Mouse (Mus musculus): ENCODE measurements at regions not wholly inside any gene's neighbourhood (a gene's known extent, or its start where the extent isn't known, plus 50 kb on each side); places are given as distances from the start of the nearest gene placed in this dataset.

DNA sequence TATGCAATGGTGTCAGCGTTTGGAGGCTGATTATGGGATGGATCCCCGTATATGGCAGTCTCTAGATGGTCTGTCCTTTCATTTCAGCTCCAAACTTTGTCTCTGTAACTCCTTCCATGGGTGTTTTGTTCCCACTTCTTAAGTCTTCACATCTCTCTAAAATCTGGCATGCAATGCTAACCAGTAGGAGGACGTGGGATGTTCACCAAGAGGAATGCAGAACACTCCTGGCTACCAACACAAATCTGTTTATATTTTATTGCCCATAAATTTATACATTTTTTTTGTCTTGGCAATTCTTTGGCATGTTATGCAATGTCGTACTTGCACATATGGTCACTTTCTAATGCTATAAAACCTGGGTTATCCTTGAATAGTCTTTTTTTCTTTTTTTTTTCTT is 135.0 kb downstream of the Kif2b start:
- Histone ChIP-seq H3K36me3 (ENCODE audit: control insufficient read depth in 1 of 2, insufficient read depth in 2 of 2, low read length in 2 of 2) (no peaks in the 10 kb centered on the region), H3K9ac (ENCODE audit: control insufficient read depth, low read depth, low read length, poor library complexity, severe bottlenecking) (no peak overlapping the region), H3K4me1 (ENCODE audit: control insufficient read depth in 1 of 2, insufficient read depth in 2 of 2, low read length in 2 of 2) (no peaks in the 10 kb centered on the region), H3K9me3 (replicated peaks; ENCODE audit: insufficient read depth, low read length) (no peaks in the 10 kb centered on the region), H3K79me2 (ENCODE audit: control insufficient read depth, insufficient read depth, low read length, poor library complexity) (no peaks in the 10 kb centered on the region), H3K27me3 (ENCODE audit: control insufficient read depth in 1 of 2, insufficient read depth in 2 of 2, low read length in 2 of 2) (no peaks in the 10 kb centered on the region), H3K27ac (ENCODE audit: control insufficient read depth, low read depth, low read length) (no peak overlapping the region), H3K4me3 (ENCODE audit: control insufficient read depth in 1 of 2, insufficient read depth in 1 of 2, low read depth in 2 of 2, low read length in 2 of 2) (no peak overlapping the region)
- TF ChIP-seq GABPA (IDR thresholded peaks at IDR 0.05; ENCODE audit: low read depth, low read length) (no peak), MAZ (IDR thresholded peaks at IDR 0.05; ENCODE audit: low read depth, low read length) (no peak)
- DNase-seq (ENCODE audit: low read depth, low spot score): no peak

DNA sequence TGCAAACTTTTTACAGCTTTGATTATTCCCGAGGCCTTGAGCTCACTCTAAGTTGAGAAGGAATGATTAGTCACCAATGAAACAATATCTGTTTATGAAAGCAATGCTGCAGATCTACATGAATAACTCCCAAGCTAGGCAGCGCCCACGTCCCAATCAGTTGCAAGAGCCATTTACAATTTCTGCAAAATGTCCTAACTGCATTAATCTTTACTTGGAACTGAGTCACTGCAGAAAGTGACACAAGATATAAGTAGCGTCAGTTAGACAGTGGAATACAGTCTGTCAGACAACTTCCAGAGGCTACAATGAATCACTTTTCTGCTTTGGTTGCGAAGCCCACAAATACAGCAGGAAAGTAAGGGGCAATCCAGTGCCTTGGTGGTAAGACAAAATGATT is 145.2 kb downstream of the Kif2b start:
- Histone ChIP-seq H3K27me3 (ENCODE audit: control insufficient read depth in 1 of 2, insufficient read depth in 2 of 2, low read length in 2 of 2) (no peaks in the 10 kb centered on the region), H3K4me3 (ENCODE audit: control insufficient read depth in 1 of 2, insufficient read depth in 1 of 2, low read depth in 2 of 2, low read length in 2 of 2) (no peak overlapping the region), H3K9ac (ENCODE audit: control insufficient read depth, low read depth, low read length, poor library complexity, severe bottlenecking) (no peak overlapping the region), H3K27ac (ENCODE audit: control insufficient read depth, low read depth, low read length) (no peak overlapping the region), H3K36me3 (ENCODE audit: control insufficient read depth in 1 of 2, insufficient read depth in 2 of 2, low read length in 2 of 2) (no peaks in the 10 kb centered on the region), H3K4me1 (ENCODE audit: control insufficient read depth in 1 of 2, insufficient read depth in 2 of 2, low read length in 2 of 2) (no peaks in the 10 kb centered on the region), H3K79me2 (ENCODE audit: control insufficient read depth, insufficient read depth, low read length, poor library complexity) (no peaks in the 10 kb centered on the region), H3K9me3 (replicated peaks; ENCODE audit: insufficient read depth, low read length) (no peaks in the 10 kb centered on the region)
- DNase-seq (ENCODE audit: low read depth, low spot score): no peak
- TF ChIP-seq MAZ (IDR thresholded peaks at IDR 0.05; ENCODE audit: low read depth, low read length): no peak
- TF ChIP-seq CHD2 (IDR thresholded peaks at IDR 0.05; ENCODE audit: low read length): no peak
- no peak for TF ChIP-seq ZKSCAN1 (IDR thresholded peaks at IDR 0.05; ENCODE audit: low read depth, low read length)

DNA sequence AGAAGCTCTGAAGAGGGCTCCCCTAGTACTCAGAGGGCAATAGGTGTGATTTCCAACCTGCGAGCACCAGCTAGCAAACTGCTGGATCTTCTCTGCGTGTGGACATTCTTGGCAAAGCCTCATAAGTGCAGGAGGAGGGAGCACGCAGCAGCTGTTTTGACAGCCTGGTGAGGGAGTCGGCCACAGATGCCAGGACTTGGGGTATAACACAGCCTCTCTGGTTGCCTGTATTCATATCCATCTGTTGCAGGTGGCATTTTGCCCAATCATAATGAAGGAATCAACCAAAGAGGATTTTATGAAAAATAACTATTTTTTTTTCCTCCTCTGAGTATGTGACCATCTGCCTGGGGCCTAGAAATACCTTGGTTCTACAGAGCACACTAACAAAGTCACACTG is 150.6 kb downstream of the Kif2b start:
- H3K36me3 ChIP-seq (ENCODE audit: control insufficient read depth in 1 of 2, insufficient read depth in 2 of 2, low read length in 2 of 2): no peaks in the 10 kb centered on the region
- no peak for DNase-seq (ENCODE audit: low read depth, low spot score)

DNA sequence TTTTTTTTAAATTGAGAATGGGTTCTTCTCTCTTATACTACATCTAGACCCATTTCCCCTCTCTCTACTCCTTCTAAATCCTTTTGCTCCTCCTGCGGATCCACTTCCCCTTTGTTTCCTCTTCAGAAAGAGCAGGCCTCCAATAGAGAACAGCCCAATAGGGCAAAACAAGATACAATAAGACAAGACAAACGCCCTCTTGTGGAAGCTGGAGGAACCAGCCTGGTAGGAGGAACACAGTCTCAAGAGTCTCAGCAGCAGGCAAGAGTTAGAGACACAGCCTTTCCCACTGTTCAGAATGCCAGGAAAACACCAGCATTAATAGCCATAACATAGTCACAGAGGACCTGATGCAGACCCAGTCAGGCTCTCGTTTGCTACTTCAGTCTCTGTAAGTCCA is 190.2 kb downstream of the Kif2b start:
- no peak overlapping the region for H3K9ac ChIP-seq (ENCODE audit: control insufficient read depth, low read depth, low read length, poor library complexity, severe bottlenecking)
- no peaks in the 10 kb centered on the region for H3K27me3 ChIP-seq (ENCODE audit: control insufficient read depth in 1 of 2, insufficient read depth in 2 of 2, low read length in 2 of 2)
- no peaks in the 10 kb centered on the region for H3K79me2 ChIP-seq (ENCODE audit: control insufficient read depth, insufficient read depth, low read length, poor library complexity)
- H3K36me3 ChIP-seq (ENCODE audit: control insufficient read depth in 1 of 2, insufficient read depth in 2 of 2, low read length in 2 of 2): no peaks in the 10 kb centered on the region
- TF ChIP-seq MEF2A (IDR thresholded peaks at IDR 0.05; ENCODE audit: extremely low read depth, insufficient replicate concordance, low read depth, low read length, poor library complexity, severe bottlenecking) (no peak), EP300 (IDR thresholded peaks at IDR 0.05; ENCODE audit: low read depth in 1 of 2, low read length in 2 of 2) (no peak), USF2 (IDR thresholded peaks at IDR 0.05; ENCODE audit: borderline replicate concordance in 1 of 2, insufficient read depth in 1 of 2, low read depth in 1 of 2, low read length in 2 of 2) (no peak), CTCF (IDR thresholded peaks at IDR 0.05 in 2 of 3, conservative IDR thresholded peaks at IDR 0.05 in 1 of 3; ENCODE audit: control insufficient read depth in 1 of 3, insufficient read depth in 1 of 3, low read depth in 2 of 3, low read length in 3 of 3, poor library complexity in 1 of 3, severe bottlenecking in 1 of 3) (peak in 2 of 3 experiments; percentile 6 to 32; a peak in 2 of 6 replicates), SIN3A (IDR thresholded peaks at IDR 0.05; ENCODE audit: low read length) (no peak), MAFK (IDR thresholded peaks at IDR 0.05; ENCODE audit: borderline replicate concordance, low read depth, low read length) (no peak), SMC3 (IDR thresholded peaks at IDR 0.05; ENCODE audit: low read depth, low read length) (peak; percentile 38), UBTF (IDR thresholded peaks at IDR 0.05; ENCODE audit: borderline replicate concordance, insufficient read depth, low read depth, low read length) (no peak), GATA1 (IDR thresholded peaks at IDR 0.05; ENCODE audit: low read depth, low read length) (no peak), JUND (IDR thresholded peaks at IDR 0.05; ENCODE audit: low read depth, low read length) (no peak), MYB (IDR thresholded peaks at IDR 0.05; ENCODE audit: low read depth, low read length) (no peak), NELFE (IDR thresholded peaks at IDR 0.05; ENCODE audit: low read depth, low read length) (no peak), ZKSCAN1 (IDR thresholded peaks at IDR 0.05; ENCODE audit: low read depth, low read length) (no peak)
- peak; percentile 11 for DNase-seq (ENCODE audit: low read depth, low spot score)
- no peak overlapping the region for H3K4me3 ChIP-seq (ENCODE audit: control insufficient read depth in 1 of 2, insufficient read depth in 1 of 2, low read depth in 2 of 2, low read length in 2 of 2)
- H3K27ac ChIP-seq (ENCODE audit: control insufficient read depth, low read depth, low read length): no peak overlapping the region
- H3K9me3 ChIP-seq (replicated peaks; ENCODE audit: insufficient read depth, low read length): no peaks in the 10 kb centered on the region; the same call in 1 of the 2 replicates
- H3K4me1 ChIP-seq (ENCODE audit: control insufficient read depth in 1 of 2, insufficient read depth in 2 of 2, low read length in 2 of 2): no peaks in the 10 kb centered on the region

More for the DNA sequence above, 150.6 kb downstream of the Kif2b start:
- Histone ChIP-seq H3K9me3 (replicated peaks; ENCODE audit: insufficient read depth, low read length) (no peaks in the 10 kb centered on the region), H3K4me3 (ENCODE audit: control insufficient read depth in 1 of 2, insufficient read depth in 1 of 2, low read depth in 2 of 2, low read length in 2 of 2) (no peak overlapping the region), H3K27ac (ENCODE audit: control insufficient read depth, low read depth, low read length) (no peak overlapping the region), H3K4me1 (ENCODE audit: control insufficient read depth in 1 of 2, insufficient read depth in 2 of 2, low read length in 2 of 2) (no peaks in the 10 kb centered on the region), H3K9ac (ENCODE audit: control insufficient read depth, low read depth, low read length, poor library complexity, severe bottlenecking) (no peak overlapping the region), H3K79me2 (ENCODE audit: control insufficient read depth, insufficient read depth, low read length, poor library complexity) (no peaks in the 10 kb centered on the region), H3K27me3 (ENCODE audit: control insufficient read depth in 1 of 2, insufficient read depth in 2 of 2, low read length in 2 of 2) (no peaks in the 10 kb centered on the region)
- no peak for TF ChIP-seq MXI1 (IDR thresholded peaks at IDR 0.05; ENCODE audit: low read depth, low read length)
- TF ChIP-seq NRF1 (IDR thresholded peaks at IDR 0.05; ENCODE audit: insufficient read depth, low read depth, low read length, poor library complexity, severe bottlenecking): no peak
- TF ChIP-seq UBTF (IDR thresholded peaks at IDR 0.05; ENCODE audit: borderline replicate concordance, insufficient read depth, low read depth, low read length): no peak
- no peak for TF ChIP-seq ZMIZ1 (IDR thresholded peaks at IDR 0.05; ENCODE audit: low read depth, low read length)
- no peak for TF ChIP-seq ZNF384 (IDR thresholded peaks at IDR 0.05; ENCODE audit: low read depth, low read length)
- no peak for TF ChIP-seq USF2 (IDR thresholded peaks at IDR 0.05; ENCODE audit: borderline replicate concordance in 1 of 2, insufficient read depth in 1 of 2, low read depth in 1 of 2, low read length in 2 of 2)
- TF ChIP-seq RAD21 (IDR thresholded peaks at IDR 0.05; ENCODE audit: low read depth, low read length): no peak
- no peak for TF ChIP-seq KAT2A (conservative IDR thresholded peaks at IDR 0.05; ENCODE audit: low read depth, low read length)
- TF ChIP-seq TAL1 (IDR thresholded peaks at IDR 0.05; ENCODE audit: low read length): no peak
